Mouse (Mus musculus) stomach, embryonic 15.5 days (tissue): Measurements from ENCODE around the gene Neo1. TPM values are rescaled to one million over a fixed set of nuclear protein-coding genes. Genes with fewer than 3 reads are reported as not detected.

ENCODE experiments used
- ATAC-seq: fragments of 200-750 bp; cut with Nextera tagmentation; 2 replicates; pipeline ENCODE4 v1.8.0; 2017; ENCODE audit warnings: low read depth, moderate number of reproducible peaks, moderate TSS enrichment; ENCODE audit not compliant: insufficient read depth, low FRiP score
- H3K27ac ChIP-seq: fragments of 300-500 bp; sonication (generic); 2 replicates; pipeline ENCODE4 v1.5.1; 2015; ENCODE audit warnings: mild to moderate bottlenecking, inconsistent platforms
- H3K27me3 ChIP-seq: fragments of 300-500 bp; sonication (generic); replicated peaks from 2 replicates; pipeline ENCODE4 v1.6.1; 2015; ENCODE audit warnings: inconsistent platforms
- H3K36me3 ChIP-seq: fragments of 300-500 bp; sonication (generic); 2 replicates; pipeline ENCODE4 v1.6.1; 2015; ENCODE audit warnings: inconsistent platforms
- H3K4me1 ChIP-seq: fragments of 300-500 bp; sonication (generic); 2 replicates; pipeline ENCODE4 v1.6.1; 2015; ENCODE audit warnings: inconsistent platforms
- H3K4me2 ChIP-seq: fragments of 300-500 bp; sonication (generic); 2 replicates; pipeline ENCODE4 v1.6.1; 2015; ENCODE audit warnings: mild to moderate bottlenecking, inconsistent platforms
- H3K4me3 ChIP-seq: fragments of 300-500 bp; sonication (generic); replicated peaks from 2 replicates; pipeline ENCODE4 v1.5.1; 2015; ENCODE audit warnings: inconsistent platforms
- H3K9ac ChIP-seq: fragments of 300-500 bp; sonication (generic); 2 replicates; pipeline ENCODE4 v1.6.1; 2015; ENCODE audit warnings: inconsistent platforms
- H3K9me3 ChIP-seq: fragments of 300-500 bp; sonication (generic); 2 replicates; pipeline ENCODE4 v1.6.1; 2016; ENCODE audit warnings: inconsistent platforms
- WGBS: fragments of 180-500 bp; shearing (Covaris S2); methylation state at CpG from one replicate; pipeline ENCODE4 v1.1.7; 2015; 5-methylcytosine and 5-hydroxymethylcytosine counted together
- polyA plus RNA-seq: library from polyadenylated mRNA; unstranded; fragments of >200 nt; fragmentation: Nextera tagmentation; extraction: Ambion mirVana; gene quantifications from 2 replicates; pipeline ENCODE4 v1.2.1, GENCODE M21; 2015

The Neo1 gene
- polyA plus RNA-seq = 28.5 and 35.2 TPM in 2 replicates

DNA sequence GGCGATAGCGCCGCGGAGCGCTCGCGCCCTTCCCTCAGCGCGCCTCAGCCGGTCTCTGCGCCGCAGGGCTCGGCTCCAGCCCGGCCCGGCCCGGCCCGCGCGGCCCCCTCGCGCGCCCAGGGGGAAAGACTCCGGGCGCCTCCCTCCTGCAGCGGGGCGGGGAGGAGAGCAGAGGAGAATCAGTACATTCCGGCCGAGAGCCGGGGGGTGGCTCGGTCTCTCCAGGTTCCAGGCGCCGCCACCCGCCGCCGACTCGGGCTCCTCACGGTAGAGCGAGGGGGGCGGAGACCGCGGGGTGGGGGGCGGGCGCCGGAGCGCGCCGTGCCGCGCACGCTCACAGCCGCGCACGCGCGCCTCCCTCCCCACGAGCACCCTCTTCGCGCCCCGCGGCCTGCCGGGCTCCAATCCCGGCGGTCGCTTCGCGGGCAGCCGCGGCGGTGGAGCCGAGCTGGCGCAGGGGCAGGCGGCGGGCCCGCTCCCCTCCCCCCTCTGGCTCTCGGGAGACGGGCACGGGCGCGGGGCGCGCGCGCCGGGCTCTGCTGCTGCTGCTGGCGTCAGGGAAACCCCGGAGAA, at the start of gene Neo1:
TSS of gene Neo1 (minus strand) at position 283 of the 573 bp plus-strand sequence.
- Histone ChIP-seq H3K9ac (peak within 1 kb of the TSS; percentile 92), H3K9me3 (no peaks in the 10 kb centered on the region), H3K4me3 (peak within 1 kb of the TSS; percentile 96), H3K27ac (peak within 1 kb of the TSS; percentile 99), H3K27me3 (no peaks in the 10 kb centered on the region), H3K4me1 (0 out of 2 replicates have a peak, but pooled peaks cover 6% of the 10 kb centered on the region), H3K4me2 (peak within 1 kb of the TSS; percentile 76), H3K36me3 (no peaks in the 10 kb centered on the region)
- 0% methylated on average over 27 of the region's 86 CpGs for WGBS
- ATAC-seq = peak; percentile 89

DNA sequence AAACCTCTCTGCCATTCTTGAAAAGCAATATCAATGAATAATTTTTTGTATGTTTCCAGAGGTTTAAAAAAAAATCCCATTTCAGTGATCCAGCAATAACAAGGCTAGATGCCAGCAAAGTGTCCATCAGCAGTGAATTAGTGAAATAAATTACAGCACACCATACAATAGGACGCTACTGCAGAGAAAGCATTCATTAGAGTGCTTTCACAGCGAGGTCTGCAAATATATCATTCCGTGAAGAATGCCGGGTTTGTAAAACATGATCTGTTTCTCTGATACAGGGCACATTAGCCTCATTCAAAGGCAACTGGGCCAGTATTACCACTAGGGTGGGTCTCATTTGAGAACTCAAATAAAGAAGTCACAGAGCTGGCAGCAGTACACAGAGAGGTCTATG, 39.4 kb upstream of the Neo1 start:
- no peak for ATAC-seq
- Histone ChIP-seq H3K9me3 (no peaks in the 10 kb centered on the region), H3K27ac (no peak overlapping the region), H3K4me3 (no peak overlapping the region), H3K27me3 (no peaks in the 10 kb centered on the region), H3K36me3 (no peaks in the 10 kb centered on the region), H3K4me1 (peaks cover 6% of the 10 kb centered on the region; the same call in 1 of the 2 replicates), H3K9ac (no peak overlapping the region), H3K4me2 (no peak overlapping the region)
- 50% methylated on average over 4 of the region's 4 CpGs for WGBS

- H3K9me3 ChIP-seq = no peaks in the 10 kb centered on the region
- H3K4me3 ChIP-seq = no peak overlapping the region
- H3K4me1 ChIP-seq = peaks cover 6% of the 10 kb centered on the region; the same call in 1 of the 2 replicates
- no peak for ATAC-seq
- no peaks in the 10 kb centered on the region for H3K27me3 ChIP-seq
- no peak overlapping the region for H3K4me2 ChIP-seq
- H3K36me3 ChIP-seq = no peaks in the 10 kb centered on the region
- no peak overlapping the region for H3K9ac ChIP-seq
- 75% methylated on average over 4 of the region's 4 CpGs for WGBS
- H3K27ac ChIP-seq = no peak overlapping the region
Measured at GRCm38 (mm10) chr9:59073887-59074286, 37.6 kb upstream of the Neo1 start.

DNA sequence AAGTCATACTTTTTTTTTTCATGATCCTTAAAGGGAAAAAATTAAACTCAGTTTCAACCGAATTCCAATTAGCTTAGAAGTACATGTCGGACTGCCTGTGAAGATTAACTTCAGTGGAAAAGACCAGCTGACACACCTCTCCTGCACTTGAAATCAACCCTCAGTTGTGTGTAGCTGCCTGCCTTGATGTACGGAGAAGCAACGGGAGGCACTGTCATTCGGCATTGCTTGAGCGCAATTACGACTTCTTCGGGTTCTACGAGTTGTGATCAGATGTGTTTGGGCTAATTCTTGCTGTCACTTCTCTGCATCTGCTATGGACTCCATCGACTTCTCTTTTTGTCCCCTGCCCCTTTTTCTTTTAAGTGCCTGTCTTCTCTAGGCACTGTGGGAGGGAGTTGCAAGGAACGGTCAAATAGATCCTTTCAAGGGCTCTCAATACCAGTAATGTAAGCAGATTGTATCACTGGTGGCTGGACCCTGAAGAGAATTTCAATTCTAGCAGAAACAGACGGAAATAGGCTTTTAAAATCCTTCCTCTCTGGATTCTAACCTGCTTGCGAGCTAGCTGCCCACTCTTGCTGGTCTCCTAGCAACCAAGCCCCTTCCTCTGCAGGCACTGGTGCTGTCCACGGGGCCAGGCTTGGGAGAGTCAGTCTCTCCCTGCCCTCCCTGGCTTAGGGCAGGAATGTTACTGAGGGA, 36.0 kb upstream of the Neo1 start:
- no peak for ATAC-seq
- no peaks in the 10 kb centered on the region for H3K36me3 ChIP-seq
- H3K4me3 ChIP-seq = no peak overlapping the region

DNA sequence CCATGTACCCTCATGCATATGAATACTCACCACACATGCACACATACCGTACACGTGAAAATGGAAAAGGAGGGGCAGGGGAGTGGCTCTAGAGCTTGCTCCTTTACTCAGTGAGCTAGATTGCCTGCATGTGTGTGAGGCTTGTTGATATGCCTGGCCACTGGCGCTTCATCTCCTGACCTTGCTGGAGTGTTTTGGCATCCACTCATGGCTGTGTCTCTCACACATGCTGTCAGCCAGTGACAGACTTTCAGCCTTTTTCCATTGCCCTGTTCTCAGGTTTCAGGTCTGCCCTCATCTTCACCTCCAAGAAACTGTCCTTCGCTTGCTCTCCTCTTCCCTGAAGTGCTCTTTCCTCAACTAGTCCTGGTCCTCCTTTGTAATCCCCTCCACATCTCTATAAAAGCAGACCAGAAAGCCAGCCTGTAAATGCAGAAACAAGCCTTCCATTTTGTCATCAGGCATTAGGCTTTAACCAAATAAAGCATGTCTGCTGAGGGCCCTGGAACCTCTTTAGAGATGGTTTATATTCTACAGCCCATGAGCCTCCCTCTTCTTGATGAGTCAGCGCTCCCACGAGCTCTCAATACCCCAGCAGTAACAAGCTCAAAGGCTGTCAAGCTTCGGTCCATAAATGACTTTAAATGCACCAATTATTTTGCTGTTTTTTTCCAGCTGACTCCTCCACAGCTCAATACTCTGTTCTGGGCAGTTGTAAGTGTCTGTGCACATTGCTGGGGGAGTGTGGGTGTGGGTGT, 35.2 kb upstream of the Neo1 start:
- Histone ChIP-seq H3K9me3 (no peaks in the 10 kb centered on the region), H3K4me1 (peaks cover 14% of the 10 kb centered on the region; the same call in 1 of the 2 replicates), H3K27ac (0 out of 2 replicates have a peak overlapping the region, but pooled peaks have one; percentile 55), H3K4me2 (no peak overlapping the region), H3K36me3 (no peaks in the 10 kb centered on the region), H3K4me3 (no peak overlapping the region), H3K9ac (no peak overlapping the region), H3K27me3 (no peaks in the 10 kb centered on the region)
- WGBS = 43% methylated on average over 7 of the region's 7 CpGs
- 0 out of 2 replicates have a peak, but pooled peaks have one; percentile 35 for ATAC-seq

More for the DNA sequence above, 36.0 kb upstream of the Neo1 start:
- Histone ChIP-seq H3K4me2 (0 out of 2 replicates have a peak overlapping the region, but pooled peaks have one; percentile 13), H3K4me1 (peaks cover 6% of the 10 kb centered on the region; the same call in 1 of the 2 replicates), H3K9ac (no peak overlapping the region), H3K27me3 (no peaks in the 10 kb centered on the region), H3K27ac (peak overlapping the region; percentile 48; the same call in 1 of the 2 replicates), H3K9me3 (no peaks in the 10 kb centered on the region)
- 31% methylated on average over 14 of the region's 14 CpGs for WGBS

DNA sequence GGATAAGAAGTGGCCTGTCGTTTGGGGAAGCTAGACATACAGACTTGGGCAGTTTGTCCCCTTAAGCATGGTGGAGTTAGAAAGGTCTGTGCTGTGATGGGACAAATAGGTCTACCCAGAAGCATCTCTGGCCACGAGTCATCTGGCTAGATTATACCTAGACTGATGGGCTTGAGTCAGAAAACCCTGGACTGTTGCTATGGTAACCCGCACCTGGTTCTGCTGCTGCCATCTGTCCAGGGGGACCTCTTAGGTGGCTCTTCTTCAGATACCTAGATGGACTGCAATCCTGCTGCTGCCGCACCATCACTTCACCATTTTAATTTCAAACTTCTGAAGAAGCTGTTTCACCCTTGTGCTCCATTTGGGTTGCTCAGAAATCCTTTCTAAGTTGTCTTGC, 34.0 kb upstream of the Neo1 start:
- H3K9ac ChIP-seq = no peak overlapping the region

DNA sequence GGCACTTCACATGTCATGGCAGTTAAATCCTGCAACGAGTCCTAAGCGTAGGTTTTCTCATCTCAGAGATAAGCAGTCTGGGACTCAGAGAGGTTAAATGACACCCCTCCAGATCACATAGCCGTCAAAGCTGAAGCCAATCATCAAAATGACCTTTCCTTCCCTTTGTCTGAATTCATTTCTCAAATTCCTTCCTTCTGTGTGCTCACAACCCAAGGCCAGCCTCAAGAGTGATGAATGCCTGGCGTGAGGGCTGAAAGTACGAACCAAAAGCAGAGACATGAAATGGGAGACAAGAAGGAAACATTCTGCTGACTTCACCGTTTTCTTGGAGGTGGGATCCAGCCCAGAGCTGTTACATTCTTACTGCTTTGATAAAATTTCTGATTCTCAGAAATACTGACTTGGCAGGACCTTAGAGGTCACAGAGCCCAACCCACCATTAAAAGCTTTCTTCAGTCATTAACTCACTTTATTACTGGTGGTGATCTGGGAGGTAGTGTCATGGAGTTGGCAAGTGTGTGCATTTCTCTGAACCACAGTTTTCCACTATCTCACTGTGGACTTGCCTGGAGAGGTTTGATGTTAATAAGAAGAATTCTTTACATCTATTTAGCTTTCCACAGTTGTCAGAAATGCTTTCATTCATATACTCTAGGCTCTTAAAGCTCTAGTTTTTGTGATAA, 29.5 kb upstream of the Neo1 start:
- H3K27ac ChIP-seq = no peak overlapping the region
- H3K4me1 ChIP-seq = 0 out of 2 replicates have a peak, but pooled peaks cover 10% of the 10 kb centered on the region
- 35% methylated on average over 6 of the region's 6 CpGs for WGBS
- H3K4me3 ChIP-seq = no peak overlapping the region
- ATAC-seq = no peak
- no peak overlapping the region for H3K9ac ChIP-seq
- H3K4me2 ChIP-seq = no peak overlapping the region
- no peaks in the 10 kb centered on the region for H3K36me3 ChIP-seq
- H3K9me3 ChIP-seq = no peaks in the 10 kb centered on the region
- H3K27me3 ChIP-seq = no peaks in the 10 kb centered on the region

More for the DNA sequence above, 34.0 kb upstream of the Neo1 start:
- H3K4me1 ChIP-seq = peaks cover 15% of the 10 kb centered on the region; the same call in 1 of the 2 replicates
- no peaks in the 10 kb centered on the region for H3K27me3 ChIP-seq
- no peak overlapping the region for H3K27ac ChIP-seq
- H3K9me3 ChIP-seq = no peaks in the 10 kb centered on the region
- H3K4me3 ChIP-seq = no peak overlapping the region
- ATAC-seq = no peak
- H3K4me2 ChIP-seq = no peak overlapping the region
- WGBS = 74% methylated on average over 4 of the region's 4 CpGs
- no peaks in the 10 kb centered on the region for H3K36me3 ChIP-seq

DNA sequence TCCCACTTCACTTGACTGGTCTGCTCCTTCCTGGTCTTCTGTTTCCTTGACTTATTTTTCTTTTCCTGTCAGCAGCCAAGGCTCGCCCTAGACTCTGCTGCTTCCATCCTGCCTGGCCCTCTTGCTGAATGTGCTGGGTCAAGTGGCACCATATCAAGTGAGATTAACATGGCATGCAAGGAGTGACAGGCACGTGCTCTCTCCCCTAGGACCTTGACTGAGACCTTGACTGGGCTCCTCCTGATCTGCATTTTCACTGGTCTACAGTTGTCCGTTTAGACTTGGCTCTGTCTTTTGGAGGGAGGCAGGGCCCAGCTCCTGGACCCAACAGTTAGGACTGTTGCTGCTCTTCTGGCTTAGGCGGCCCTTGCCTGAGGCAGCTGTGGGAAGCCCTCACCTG, 26.2 kb upstream of the Neo1 start:
- 0 out of 2 replicates have a peak, but pooled peaks cover 10% of the 10 kb centered on the region for H3K4me1 ChIP-seq
- 60% methylated on average over 4 of the region's 4 CpGs for WGBS
- H3K4me3 ChIP-seq = no peak overlapping the region
- H3K9ac ChIP-seq = no peak overlapping the region
- H3K9me3 ChIP-seq = no peaks in the 10 kb centered on the region
- no peaks in the 10 kb centered on the region for H3K36me3 ChIP-seq
- no peak overlapping the region for H3K27ac ChIP-seq
- no peak overlapping the region for H3K4me2 ChIP-seq
- no peak for ATAC-seq
- H3K27me3 ChIP-seq = no peaks in the 10 kb centered on the region

DNA sequence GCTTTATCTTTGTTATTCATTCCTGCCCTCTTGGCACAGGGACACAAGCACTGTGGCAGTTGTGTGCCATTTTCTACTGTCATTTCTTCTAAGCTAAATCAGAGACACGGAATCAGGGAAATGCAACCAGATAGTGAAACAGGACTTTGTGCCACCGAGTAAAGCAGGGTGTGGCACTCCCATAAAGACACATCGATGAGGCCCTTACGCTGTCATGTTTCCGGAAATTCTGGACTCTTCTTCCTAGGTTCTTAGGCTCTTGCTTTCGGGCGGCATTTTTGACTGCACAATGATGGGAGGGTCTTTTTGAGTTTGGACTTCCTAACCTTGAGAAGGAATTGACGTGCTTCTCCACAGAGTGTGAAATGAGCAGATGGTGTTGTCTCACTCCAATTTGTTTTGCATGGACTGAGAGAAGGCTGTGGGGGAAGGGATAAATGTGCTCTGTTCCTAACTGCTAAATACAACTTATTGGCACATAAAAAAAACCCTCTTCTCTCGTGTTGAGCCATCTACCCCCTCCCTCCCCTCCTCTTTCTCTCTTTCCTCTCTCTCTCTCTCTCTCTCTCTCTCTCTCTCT, 23.9 kb upstream of the Neo1 start:
- Histone ChIP-seq H3K4me1 (no peaks in the 10 kb centered on the region), H3K9ac (no peak overlapping the region), H3K36me3 (no peaks in the 10 kb centered on the region), H3K4me3 (no peak overlapping the region), H3K9me3 (no peaks in the 10 kb centered on the region), H3K4me2 (no peak overlapping the region), H3K27me3 (no peaks in the 10 kb centered on the region), H3K27ac (no peak overlapping the region)
- ATAC-seq = no peak
- 80% methylated on average over 9 of the region's 9 CpGs for WGBS

DNA sequence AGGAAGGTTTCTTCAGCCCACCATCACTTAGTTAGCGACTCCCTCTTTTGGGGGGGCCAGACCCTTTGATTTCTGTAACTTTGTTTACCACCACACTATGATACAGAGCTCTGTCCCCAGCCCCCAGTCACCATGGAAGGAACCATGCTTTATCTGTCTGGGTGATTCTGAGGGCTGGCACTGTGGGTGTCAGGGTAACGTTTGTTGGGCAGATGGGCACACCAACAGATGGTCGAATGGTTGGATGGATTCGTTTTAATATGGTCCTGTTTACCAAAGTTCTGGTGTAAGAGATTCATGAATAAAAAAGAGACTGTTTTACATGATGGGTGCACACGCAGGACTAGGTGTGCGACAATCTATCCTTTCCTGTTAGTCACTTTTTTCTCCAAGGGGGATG, 22.9 kb upstream of the Neo1 start:
- H3K9ac ChIP-seq = no peak overlapping the region
- H3K36me3 ChIP-seq = no peaks in the 10 kb centered on the region
- H3K4me2 ChIP-seq = no peak overlapping the region
- ATAC-seq = no peak
- no peak overlapping the region for H3K4me3 ChIP-seq
- WGBS = 85% methylated on average over 6 of the region's 6 CpGs
- H3K27ac ChIP-seq = no peak overlapping the region
- H3K27me3 ChIP-seq = no peaks in the 10 kb centered on the region
- H3K9me3 ChIP-seq = no peaks in the 10 kb centered on the region
- H3K4me1 ChIP-seq = no peaks in the 10 kb centered on the region

- 80% methylated on average over 6 of the region's 6 CpGs for WGBS
- H3K27ac ChIP-seq = no peak overlapping the region
- H3K4me3 ChIP-seq = no peak overlapping the region
Measured at GRCm38 (mm10) chr9:59058060-59058459, 21.8 kb upstream of the Neo1 start.

More at GRCm38 (mm10) chr9:59058060-59058459, 21.8 kb upstream of the Neo1 start:
- Histone ChIP-seq H3K4me1 (no peaks in the 10 kb centered on the region), H3K9ac (no peak overlapping the region), H3K36me3 (no peaks in the 10 kb centered on the region), H3K27me3 (no peaks in the 10 kb centered on the region), H3K4me2 (no peak overlapping the region), H3K9me3 (no peaks in the 10 kb centered on the region)
- no peak for ATAC-seq
